Mouse (Mus musculus) layer of hippocampus, adult 18-20 months (tissue): Measurements from ENCODE around the gene Steap3. TPM values are rescaled to one million over a fixed set of nuclear protein-coding genes. Genes with fewer than 3 reads are reported as not detected.

Source experiments
- DNase-seq, 2 experiments: peaks; one replicate each; pipeline ENCODE4 v3.0.0; 2022; ENCODE audit warnings: low spot score in 2 of 2
- total RNA-seq, 2 experiments: library from RNA; stranded (reverse); gene quantifications; 2 replicates each; pipeline ENCODE4 v1.2.3; 2021

Steap3 gene
- total RNA-seq, 2 experiments from 2014 or later: 5.4 to 6.3 TPM

DNA sequence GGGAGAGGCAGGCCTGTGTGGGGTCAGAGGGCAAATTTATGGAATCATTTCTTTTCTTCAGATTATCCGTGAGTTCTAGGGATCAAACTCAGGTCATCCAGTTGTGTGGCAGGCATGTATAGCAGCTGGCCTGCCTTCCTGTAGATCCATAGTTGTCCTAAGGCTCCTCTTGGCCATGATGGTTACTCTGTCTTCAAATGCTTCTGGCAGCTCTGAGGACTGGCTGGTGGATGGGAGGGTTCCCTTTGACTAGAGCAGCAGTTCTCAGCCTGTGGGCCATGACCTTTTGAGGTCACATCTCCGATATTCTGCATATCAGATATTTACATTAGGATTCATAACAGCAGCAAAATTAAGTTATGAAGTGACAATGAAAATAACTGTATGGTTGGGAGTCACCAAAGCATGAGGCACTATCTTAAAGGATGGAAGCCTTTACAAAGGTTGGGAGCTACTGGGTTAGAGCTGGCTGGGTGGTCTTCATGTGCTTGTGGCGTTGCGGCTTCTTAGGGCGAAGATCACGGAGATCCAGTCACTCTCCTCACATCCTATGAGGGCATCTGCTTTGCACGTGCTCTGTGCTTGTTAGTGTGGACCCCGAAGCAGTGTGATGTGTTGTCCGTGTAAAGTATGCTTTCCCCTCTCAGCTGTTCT, 113.9 kb downstream of the Steap3 start:
- DNase-seq: no peak

GRCm38 (mm10) chr1:120155325-120155724, 117.2 kb downstream of the Steap3 start:
- peak in 1 of 2 experiments; percentile 54 for DNase-seq

DNA sequence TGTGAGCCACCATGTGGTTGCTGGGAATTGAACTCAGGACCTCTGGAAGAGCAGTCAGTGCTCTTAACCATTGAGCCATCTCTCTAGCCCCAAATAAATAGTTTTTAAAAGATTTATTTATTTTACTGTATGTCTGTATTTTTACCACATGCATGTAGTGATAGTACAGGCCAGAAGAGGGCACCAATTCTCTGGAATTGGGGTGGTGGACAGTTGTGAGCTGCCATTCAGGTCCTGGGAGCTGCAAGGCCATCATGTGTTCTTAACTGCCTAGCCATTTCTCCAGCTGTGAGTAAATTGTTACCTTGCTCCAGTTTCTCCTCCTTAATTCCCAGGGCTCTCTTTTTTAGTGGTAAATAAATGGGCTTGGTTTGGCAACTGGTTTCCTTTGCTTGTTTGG, 118.3 kb downstream of the Steap3 start:
- peak in 1 of 2 experiments; percentile 46 for DNase-seq

GRCm38 (mm10) chr1:120146994-120147393, 125.5 kb downstream of the Steap3 start:
- no peak for DNase-seq

DNA sequence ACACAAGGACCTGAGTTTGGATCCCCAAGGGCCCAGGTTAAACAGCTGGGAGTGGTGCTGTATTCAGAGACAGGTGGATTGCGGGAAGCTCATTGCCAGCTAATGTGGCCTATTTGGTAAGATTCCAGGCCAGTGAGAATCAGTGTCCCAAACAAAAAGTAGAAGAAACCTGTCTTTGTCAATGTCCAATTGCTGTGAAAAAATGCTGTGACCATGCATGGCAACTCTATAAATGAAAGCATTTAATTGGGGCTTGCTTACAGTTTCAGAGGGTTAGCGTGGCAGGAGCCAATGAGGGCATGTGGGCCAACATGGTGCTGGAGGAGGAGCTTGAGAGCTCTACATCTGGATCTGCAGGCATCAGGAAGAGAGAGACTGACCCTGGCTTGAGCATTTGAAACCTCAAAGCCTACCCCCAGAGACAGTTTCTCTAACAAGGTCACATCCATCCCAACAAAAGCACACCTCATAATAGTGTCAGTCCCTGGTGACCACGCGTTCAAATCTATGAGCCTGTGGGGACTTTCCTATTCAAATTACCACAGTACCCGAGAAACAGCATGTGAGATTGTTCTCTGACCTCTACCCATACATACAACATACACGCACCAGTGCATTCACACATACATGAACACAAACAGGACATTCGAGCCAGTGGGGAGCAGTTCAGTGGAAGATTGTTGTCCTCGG, 126.8 kb downstream of the Steap3 start:
- DNase-seq: no peak

- no peak for DNase-seq
Observed at GRCm38 (mm10) chr1:120142551-120142950, 130.0 kb downstream of the Steap3 start.

Other genes starting within 250 kb of the Steap3 start
- gene Tmem37, start 198.6 kb downstream of the Steap3 start, total RNA-seq: 1 to 10 TPM; 1.2 to 1.5 TPM
- gene Dbi, start 151.6 kb downstream of the Steap3 start, total RNA-seq: 100 to 1,000 TPM; 351 to 386 TPM
- 1 to 10 TPM; 6.7 to 7.8 TPM for gene 3110009E18Rik, start 151.5 kb downstream of the Steap3 start, total RNA-seq
- gene C1ql2, start 67.9 kb upstream of the Steap3 start, total RNA-seq: 10 to 100 TPM; 84.8 to 98.6 TPM
- not detected for gene Marco, start 232.3 kb upstream of the Steap3 start, total RNA-seq